Mouse (Mus musculus) small intestine, adult 2 months (tissue): ENCODE results near the gene Ccm2. TPM values are rescaled to one million over a fixed set of nuclear protein-coding genes. Genes with fewer than 3 reads are reported as not detected.

Experiments used
- H3K27ac ChIP-seq: fragments of 200-500 bp; 2 replicates; pipeline ENCODE4 v1.5.1; 2012; ENCODE audit warnings: low read depth, low read length, control low read depth, inconsistent platforms; ENCODE audit not compliant: insufficient read depth
- H3K27me3 ChIP-seq: fragments of 200-500 bp; 2 replicates; pipeline ENCODE4 v1.6.1; 2012; ENCODE audit warnings: mild to moderate bottlenecking, moderate library complexity, low read length, inconsistent platforms; ENCODE audit not compliant: control insufficient read depth, insufficient read depth
- H3K36me3 ChIP-seq: fragments of 200-500 bp; 2 replicates; pipeline ENCODE4 v1.6.1; 2012; ENCODE audit warnings: mild to moderate bottlenecking, low read length, control low read depth, inconsistent platforms; ENCODE audit not compliant: control insufficient read depth, insufficient read depth
- H3K4me1 ChIP-seq: fragments of 200-500 bp; 2 replicates; pipeline ENCODE4 v1.6.1; 2012; ENCODE audit warnings: low read length, inconsistent platforms, mixed read lengths; ENCODE audit not compliant: control insufficient read depth, insufficient read depth, insufficient read length
- H3K4me3 ChIP-seq: fragments of 200-500 bp; 2 replicates; pipeline ENCODE4 v1.5.1; 2012; ENCODE audit warnings: low read depth, mild to moderate bottlenecking, control low read depth, inconsistent platforms, low read length, moderate library complexity
- CTCF ChIP-seq: fragments of 200-500 bp; IDR thresholded peaks from 2 replicates; pipeline ENCODE4 v1.5.1; 2012; ENCODE audit warnings: low read depth, mild to moderate bottlenecking, control low read depth, inconsistent platforms, low read length, moderate library complexity, mixed read lengths; ENCODE audit not compliant: insufficient replicate concordance, insufficient read length; ENCODE audit errors: extremely low read depth
- POLR2A ChIP-seq: fragments of 200-500 bp; IDR thresholded peaks from 2 replicates; pipeline ENCODE4 v1.6.1; 2012; ENCODE audit warnings: low read depth, mild to moderate bottlenecking, control low read depth, inconsistent platforms, low read length, moderate library complexity
- WGBS: fragments of 180-500 bp; shearing (Covaris S2); methylation state at CpG from one replicate; pipeline ENCODE4 v1.1.7; 2018; 5-methylcytosine and 5-hydroxymethylcytosine counted together
- polyA plus RNA-seq: library from polyadenylated mRNA; depleted of rRNA; stranded (reverse); fragments of >200 nt; gene quantifications from 2 replicates; pipeline ENCODE4 v1.2.3, GENCODE M21; 2012

The Ccm2 gene
- polyA plus RNA-seq, 1 experiment, result 39.0 TPM

DNA sequence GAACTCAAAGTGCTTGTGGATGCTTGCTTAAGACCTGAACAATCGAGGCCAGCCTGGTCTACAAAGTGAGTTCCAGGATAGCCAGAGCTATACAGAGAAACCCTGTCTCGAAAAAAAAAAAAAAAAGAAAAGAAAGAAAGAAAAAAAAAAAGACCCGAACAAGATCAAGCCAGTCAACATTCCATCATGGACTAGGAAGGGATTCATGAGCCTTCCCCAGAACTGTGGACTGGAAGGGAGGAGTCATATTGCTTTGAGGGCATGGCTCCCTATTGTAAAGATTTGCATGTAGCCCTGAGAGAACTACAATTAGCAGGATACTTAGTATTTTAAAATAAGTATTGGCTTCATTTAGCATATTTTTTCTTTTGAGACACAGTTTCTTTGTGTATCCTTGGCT is 2.0 kb upstream of the Ccm2 start:
- Histone ChIP-seq H3K27me3 (no peaks in the 10 kb centered on the region), H3K27ac (no peak overlapping the region), H3K4me3 (no peak overlapping the region), H3K4me1 (no peaks in the 10 kb centered on the region; the same call in 1 of the 2 replicates), H3K36me3 (no peaks in the 10 kb centered on the region)
- WGBS, result 79% methylated on average over 3 of the region's 3 CpGs
- TF ChIP-seq CTCF (no peak), POLR2A (no peak)

GRCm38 (mm10) chr11:6545186-6545856 is 1.4 kb upstream of the Ccm2 start:
- no peak overlapping the region for H3K4me3 ChIP-seq
- no peaks in the 10 kb centered on the region for H3K36me3 ChIP-seq
- no peaks in the 10 kb centered on the region; the same call in 1 of the 2 replicates for H3K4me1 ChIP-seq
- TF ChIP-seq CTCF (no peak), POLR2A (no peak)
- no peaks in the 10 kb centered on the region for H3K27me3 ChIP-seq
- H3K27ac ChIP-seq, result no peak overlapping the region; the same call in 1 of the 2 replicates
- 76% methylated on average over 4 of the region's 4 CpGs for WGBS

DNA sequence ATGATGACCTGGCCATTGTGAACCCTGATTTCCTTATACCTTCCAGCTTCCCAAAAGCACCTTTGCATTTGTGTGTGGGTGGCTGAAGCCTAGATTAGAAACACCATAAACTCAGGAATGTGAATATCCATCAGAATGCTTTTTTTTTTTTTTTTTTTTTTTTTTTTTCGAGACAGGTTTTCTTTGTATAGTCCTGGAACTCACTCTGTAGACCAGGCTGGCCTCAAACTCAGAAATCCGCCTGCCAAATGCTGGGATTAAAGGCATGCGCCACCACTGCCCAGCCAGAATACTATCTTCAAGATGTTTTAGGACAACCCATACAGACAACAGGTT is 862 bp upstream of the Ccm2 start:
- WGBS, result 3% methylated on average over 3 of the region's 3 CpGs
- peak overlapping the region; percentile 95; the same call in 1 of the 2 replicates for H3K4me3 ChIP-seq
- H3K27me3 ChIP-seq, result no peaks in the 10 kb centered on the region
- no peaks in the 10 kb centered on the region; the same call in 1 of the 2 replicates for H3K4me1 ChIP-seq
- no peaks in the 10 kb centered on the region for H3K36me3 ChIP-seq
- no peak for TF ChIP-seq POLR2A
- no peak for TF ChIP-seq CTCF
- peak overlapping the region; percentile 67 for H3K27ac ChIP-seq

- Histone ChIP-seq H3K27me3 (no peaks in the 10 kb centered on the region), H3K4me3 (peak overlapping the region; percentile 95), H3K27ac (peak overlapping the region; percentile 82), H3K4me1 (no peaks in the 10 kb centered on the region; the same call in 1 of the 2 replicates), H3K36me3 (no peaks in the 10 kb centered on the region)
- WGBS, result 2% methylated on average over 33 of the region's 41 CpGs
- TF ChIP-seq POLR2A, result no peak
Measured at GRCm38 (mm10) chr11:6547037-6547680, 472 bp downstream of the Ccm2 start.

DNA sequence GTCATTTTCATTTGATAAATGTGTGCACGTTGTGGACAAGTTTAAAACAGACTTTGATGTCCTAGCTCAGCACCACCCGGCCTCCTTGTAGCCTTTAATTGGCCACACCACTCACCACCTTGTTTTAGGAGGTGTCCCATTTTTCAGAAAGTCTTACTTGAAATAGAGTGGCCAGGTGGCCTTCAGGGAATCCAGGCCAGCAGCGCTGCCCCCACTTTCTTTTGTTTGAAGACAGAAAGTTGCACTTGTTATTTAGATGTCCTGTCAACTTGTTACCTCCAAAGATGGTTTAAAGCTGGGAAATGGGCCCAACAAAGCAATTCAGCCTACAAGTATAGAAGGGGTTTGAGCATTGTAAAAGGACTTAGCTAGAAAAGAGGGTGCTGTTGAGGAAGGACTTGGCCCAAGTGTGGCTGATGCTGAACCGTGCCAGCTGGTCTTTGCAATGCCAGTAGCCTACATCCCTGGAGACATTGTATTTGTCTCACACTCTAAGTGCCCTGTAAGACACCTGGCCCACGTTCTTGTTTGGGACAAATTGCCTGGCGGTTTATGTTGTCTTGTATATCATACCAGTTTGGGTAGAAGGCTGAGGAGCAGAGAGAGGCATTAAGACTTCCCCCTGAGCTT is 1.1 kb downstream of the Ccm2 start:
- no peaks in the 10 kb centered on the region for H3K36me3 ChIP-seq
- H3K27me3 ChIP-seq, result no peaks in the 10 kb centered on the region
- peak overlapping the region; percentile 24; the same call in 1 of the 2 replicates for H3K4me3 ChIP-seq
- no peak overlapping the region for H3K27ac ChIP-seq
- TF ChIP-seq POLR2A, result no peak
- TF ChIP-seq CTCF, result no peak
- 16% methylated on average over 6 of the region's 6 CpGs for WGBS
- no peaks in the 10 kb centered on the region; the same call in 1 of the 2 replicates for H3K4me1 ChIP-seq

GRCm38 (mm10) chr11:6549770-6550169 is 3.1 kb downstream of the Ccm2 start:
- no peaks in the 10 kb centered on the region for H3K36me3 ChIP-seq
- H3K4me3 ChIP-seq, result no peak overlapping the region
- no peaks in the 10 kb centered on the region for H3K27me3 ChIP-seq
- H3K27ac ChIP-seq, result no peak overlapping the region
- WGBS, result 75% methylated on average over 2 of the region's 2 CpGs
- no peaks in the 10 kb centered on the region; the same call in 1 of the 2 replicates for H3K4me1 ChIP-seq
- TF ChIP-seq POLR2A (no peak), CTCF (no peak)

DNA sequence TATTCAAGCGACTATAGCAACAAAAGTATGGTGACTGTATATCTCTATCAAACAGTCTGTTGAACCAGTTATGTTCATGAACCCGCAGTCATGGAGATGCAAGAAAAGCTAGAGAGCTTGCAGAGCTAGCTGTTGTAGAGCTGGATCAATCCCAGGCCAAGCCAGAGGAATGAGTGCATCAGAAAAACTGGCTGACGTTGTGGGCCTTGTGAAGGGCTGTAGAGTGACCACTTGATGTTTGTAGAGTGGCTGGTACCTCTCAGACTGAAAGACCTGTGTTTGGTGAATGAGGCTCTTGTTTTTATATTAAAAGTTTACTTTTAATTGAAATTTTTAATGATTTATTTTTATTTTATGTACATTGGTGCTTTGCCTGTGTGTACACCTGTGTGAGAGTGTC is 3.5 kb downstream of the Ccm2 start:
- no peaks in the 10 kb centered on the region for H3K27me3 ChIP-seq
- H3K36me3 ChIP-seq, result no peaks in the 10 kb centered on the region
- WGBS, result 65% methylated on average over 3 of the region's 3 CpGs
- no peak overlapping the region for H3K27ac ChIP-seq
- H3K4me3 ChIP-seq, result no peak overlapping the region
- no peaks in the 10 kb centered on the region; the same call in 1 of the 2 replicates for H3K4me1 ChIP-seq
- TF ChIP-seq POLR2A (no peak), CTCF (no peak)
